Mouse (Mus musculus) cerebellum, adult (tissue): Measurements from ENCODE around the gene Rab3il1.
A peak's percentile ranks its signal among the peaks of the same experiment; 100 is the strongest.

Experiments
- ATAC-seq: cut with Nextera tagmentation; 2 replicates; pipeline ENCODE4 v1.9.2; 2017; ENCODE audit warnings: mild to moderate bottlenecking, moderate library complexity, mixed read lengths; ENCODE audit not compliant: insufficient number of reproducible peaks, low FRiP score, low TSS enrichment

Gene Rab3il1

DNA sequence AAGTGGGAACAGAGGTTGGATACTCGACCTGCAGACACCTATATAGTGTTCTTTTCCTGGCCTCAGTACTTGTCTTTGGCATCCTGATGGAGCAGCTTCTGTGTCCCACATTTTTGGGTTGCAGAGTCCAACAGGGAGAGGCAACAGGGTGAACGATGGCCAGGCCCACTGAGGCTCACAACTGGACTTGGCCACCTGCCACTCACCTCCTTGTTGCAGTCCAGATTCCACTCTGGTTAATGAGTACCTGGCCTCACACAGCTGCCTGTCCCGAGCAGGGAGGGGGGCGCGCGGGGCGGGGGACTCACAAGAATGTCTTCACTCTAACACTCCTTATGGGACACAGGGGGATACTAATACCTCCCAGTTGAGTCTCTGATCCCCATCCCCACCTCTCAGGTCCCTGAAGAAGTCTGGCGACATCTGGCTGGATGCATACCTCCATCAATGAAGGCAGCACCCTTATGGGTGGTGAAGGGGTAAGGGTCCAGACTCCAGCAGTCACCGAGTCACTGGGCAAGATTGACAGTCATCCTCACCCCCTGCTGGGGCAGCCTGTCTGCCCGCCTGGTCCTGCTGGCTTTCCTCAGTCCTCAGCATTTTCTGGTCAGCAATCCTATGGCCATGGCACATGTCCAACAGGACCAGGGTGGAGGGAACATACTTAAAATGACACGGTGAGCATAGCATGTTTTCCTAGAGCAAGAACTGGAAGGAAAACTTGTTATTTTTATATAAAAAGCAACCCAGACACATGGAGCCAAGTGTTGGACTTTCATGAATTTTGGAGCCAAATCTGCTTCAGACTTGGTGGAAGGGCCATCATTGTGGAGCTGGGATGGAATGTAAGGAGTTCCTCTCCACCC lies 56.2 kb downstream of the Rab3il1 start:
- ATAC-seq, result no peak

DNA sequence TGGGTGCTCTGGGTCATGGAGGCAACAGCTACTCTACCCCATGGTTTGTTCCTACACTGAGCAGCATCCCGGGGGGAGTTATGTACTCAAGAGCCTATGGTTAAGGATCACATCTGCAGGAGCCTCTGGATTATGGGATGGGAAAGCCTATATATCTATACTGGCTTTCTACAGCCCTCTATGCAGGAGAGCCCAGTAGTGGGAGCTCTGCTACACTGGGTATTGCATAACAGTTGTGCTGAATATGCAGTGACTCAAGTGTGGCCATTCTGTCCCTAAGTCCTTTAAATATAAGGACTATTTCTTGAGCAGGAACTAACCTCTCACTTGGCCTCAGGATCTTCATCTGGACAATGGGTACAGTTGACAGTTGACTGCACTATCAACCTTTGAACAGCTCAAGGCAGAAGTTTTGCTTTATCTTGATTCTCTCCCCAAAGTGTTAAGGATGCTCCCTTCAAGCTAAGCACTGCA lies 56.9 kb downstream of the Rab3il1 start:
- ATAC-seq, result no peak

DNA sequence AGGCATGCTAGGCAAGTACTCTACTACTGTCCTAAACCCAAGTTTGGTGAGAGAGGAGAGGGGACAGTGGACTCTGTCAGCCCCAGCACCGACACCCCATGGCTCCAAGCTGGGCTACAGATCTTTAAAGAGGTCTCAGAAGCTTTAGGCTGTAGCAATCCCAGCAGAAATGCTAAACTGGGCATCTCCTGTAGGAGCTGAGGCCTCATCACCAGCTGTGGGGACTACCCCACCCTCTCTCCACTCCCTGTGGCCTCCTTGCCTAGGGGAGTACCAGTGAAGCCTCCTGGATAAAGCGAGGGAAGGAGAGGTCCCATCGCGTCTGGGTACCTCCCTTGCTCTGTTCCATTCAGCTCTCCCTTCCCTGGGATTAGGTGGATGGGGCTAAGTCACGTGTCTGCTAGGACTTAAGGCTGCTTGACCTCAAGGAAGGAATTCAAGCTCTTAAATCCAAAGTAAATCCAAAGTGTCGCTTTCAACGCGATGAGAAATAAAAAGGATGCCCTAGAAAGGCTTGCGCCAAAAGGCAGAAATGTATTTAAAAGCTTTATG lies 57.5 kb downstream of the Rab3il1 start:
- ATAC-seq, result no peak

DNA sequence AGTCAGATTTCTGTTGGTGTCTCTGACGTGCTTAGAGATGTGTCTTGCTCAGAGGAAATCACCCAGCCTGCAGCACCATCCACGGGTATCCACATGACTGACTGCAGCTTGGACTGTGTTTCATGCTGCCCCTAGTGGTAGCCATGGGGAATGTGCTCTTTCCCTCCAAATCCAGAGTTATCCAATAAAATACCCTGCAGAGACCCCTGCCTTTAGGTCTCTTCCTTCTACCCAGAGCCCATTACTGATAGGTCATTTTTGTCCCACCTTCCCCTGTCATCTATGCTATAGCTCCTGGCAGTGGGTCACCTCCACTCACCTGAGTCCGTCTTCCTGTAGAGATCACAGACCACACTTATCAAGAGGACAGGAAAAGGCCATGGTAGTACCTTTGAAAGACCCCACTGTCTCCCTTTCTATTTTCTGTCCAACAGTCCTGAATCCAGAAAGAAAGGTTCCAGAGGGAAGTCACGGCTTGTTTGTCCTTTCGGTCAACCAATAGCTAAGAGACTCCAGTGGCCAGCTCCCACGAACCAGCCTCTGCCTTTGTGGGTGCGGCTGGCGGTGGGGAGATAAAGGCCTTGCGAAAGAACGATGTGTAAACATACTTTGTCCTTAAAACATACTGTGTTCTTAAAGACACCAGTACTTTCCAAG lies 58.6 kb downstream of the Rab3il1 start:
- ATAC-seq, result 0 out of 2 replicates have a peak, but pooled peaks have one; percentile 52

DNA sequence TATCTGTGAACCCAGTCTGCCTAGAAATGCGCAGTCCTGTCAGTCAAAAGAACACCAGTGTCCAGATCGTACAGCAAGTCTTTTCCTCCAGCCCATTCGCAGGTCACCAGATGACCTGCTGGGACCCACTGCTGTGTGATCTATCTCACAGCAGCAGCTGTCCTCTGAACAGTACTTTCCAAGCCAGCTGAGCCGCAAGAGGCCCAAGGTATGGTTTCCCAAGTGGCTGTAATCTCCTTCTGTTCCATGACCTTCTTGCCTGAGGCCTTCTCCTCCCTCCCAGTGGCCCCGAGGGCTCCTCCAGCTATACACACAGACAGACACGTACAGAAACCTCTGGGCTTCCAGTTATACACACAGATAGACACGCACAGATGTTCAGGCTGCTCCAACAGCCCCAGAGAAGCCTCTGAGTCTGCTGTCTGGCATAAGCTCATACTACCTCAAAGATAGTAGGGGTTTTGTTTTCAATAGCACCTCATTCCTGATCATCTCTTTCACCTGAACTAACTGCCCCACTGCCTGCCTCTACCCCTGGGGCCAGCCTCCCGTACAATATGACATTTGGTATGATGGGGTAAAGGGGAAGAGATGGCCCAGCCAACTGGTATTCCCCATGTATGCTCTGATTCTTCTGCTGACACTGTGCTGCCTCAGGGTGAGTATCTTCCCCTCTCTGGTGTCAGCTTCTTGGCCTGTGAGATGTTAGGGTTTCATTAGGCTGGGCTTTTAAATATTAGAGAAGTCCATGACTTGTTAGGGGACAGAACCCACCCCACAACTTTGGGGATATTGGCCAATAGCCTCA lies 59.5 kb downstream of the Rab3il1 start:
- ATAC-seq, result no peak

DNA sequence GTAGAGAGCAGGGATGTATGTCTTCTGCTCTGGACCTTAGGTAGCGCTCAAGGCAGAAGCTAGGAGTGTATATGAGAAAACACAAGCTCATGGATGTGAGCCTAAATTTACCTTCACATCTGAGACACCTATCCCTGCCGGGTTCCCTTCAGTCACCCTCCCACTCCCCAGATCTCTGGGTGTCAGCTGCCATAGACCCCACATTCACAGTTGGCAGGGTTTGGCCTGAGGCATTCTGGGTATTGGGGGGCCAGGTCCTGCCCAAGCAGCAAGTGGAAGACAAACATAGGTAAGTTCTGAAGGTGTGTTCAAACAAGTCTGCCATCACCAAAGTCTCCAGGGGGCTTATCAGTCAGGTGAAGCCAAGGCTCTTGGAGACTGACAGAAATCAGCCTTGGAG lies 60.2 kb downstream of the Rab3il1 start:
- no peak for ATAC-seq

DNA sequence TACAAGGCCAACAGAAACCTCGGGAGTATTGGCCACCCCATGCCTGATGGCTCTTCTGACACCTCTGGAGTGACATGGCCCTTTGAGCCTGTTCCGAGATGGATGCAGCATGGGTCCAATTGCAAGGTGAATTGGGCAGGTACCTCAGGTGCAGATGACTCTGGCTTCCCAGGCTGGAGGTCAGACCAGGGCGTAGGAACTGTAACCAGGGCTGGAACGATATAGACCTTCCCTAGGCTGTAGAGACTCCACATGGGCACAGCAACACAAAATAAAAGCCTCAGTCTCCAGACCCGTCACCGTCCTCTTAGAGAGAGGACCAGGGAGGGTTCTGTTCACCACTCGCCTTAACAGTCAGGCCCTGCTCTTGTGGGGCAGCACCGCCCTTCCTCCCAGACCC lies 60.8 kb downstream of the Rab3il1 start:
- no peak for ATAC-seq

DNA sequence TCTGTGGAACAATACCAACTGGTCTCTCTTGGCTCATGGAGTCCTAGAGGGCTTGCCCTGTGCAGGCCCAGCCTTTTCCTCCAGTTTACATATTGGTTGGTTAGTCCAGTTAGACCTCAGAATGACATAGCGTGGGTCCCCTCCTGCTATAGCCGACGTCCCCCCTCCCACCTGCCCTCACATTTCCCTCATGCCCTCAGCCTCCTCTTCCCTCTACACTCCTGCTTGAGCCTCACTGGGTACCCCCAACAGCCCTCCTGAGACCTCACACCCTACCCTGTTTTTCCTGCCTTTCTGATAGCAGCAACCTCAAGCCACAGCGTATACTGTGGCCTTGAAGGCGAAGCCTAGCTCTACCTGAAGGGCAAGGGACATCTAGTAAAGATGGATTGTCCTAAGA lies 61.4 kb downstream of the Rab3il1 start:
- ATAC-seq, result no peak

DNA sequence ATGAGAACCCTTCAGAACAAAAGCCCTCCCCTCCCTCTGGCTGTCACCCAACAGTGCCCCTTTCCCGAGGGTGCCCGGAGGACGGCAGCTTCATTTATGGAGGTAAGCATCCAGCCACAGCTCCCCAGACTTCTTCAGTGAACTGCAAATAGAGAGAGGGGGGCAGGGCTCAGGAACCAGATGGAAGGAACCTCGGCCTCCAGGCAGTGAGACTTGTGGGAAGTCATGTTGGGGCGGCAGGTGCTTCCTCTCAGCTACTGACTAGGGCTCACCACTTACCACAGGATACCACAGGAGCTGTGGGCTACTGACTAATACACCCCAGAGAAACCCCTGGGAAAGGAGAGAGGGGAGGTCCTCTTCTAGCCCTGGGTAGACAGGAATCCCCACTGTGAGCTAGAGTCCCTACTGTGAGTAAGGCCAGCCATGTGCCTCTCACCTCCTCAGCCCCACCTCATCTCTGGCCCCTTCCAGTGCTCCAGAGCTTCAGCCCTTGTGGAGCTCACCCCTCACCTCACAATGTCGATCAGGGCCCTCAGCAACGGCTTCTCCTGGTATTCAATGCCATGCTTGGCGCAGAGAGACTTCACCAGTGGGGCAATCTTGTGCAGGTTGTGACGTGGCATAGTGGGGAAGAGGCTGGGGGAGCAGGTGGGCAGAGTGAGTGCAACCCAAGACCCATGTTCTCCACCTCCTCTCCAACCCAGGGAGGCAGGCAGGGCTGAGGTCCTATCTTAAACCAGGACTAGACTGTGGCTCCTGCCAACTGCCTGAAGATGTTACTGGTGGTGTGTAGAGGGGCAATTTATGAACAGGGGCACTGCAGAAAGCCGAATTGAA lies 62.9 kb downstream of the Rab3il1 start:
- ATAC-seq, result no peak

DNA sequence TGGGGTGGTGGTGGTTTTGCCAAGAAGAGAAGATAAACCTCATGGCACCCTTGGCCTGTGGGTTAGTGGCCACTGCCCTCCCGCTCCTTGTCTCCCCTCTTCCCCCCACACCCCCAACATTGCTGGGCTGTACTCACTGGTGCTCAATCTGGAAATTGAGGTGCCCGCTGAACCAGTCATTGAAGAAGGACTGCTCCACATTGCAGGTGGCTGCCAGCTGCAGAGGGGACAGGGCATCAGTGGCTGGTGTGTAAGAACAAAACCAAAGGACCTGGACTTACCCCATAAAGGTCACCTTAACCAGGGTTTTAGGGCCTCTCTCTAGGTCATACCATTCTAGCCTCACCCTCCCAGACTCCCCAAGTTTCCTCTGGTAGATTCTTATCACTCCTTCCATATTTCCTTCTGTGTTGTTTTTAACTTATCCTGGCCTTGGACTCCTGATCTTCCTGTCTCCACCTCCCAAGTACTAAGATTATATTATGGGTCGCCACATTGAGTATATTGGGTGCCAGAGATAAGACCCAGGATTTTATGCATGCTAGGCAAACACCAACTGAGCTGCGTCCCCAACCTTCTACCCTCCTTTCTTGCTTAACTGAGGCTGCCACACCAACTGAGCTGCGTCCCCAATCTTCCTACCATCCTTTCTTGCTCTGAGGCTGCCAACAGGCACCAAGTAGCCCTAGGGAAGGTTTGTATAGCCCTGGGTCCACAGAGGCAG lies 64.2 kb downstream of the Rab3il1 start:
- no peak for ATAC-seq

DNA sequence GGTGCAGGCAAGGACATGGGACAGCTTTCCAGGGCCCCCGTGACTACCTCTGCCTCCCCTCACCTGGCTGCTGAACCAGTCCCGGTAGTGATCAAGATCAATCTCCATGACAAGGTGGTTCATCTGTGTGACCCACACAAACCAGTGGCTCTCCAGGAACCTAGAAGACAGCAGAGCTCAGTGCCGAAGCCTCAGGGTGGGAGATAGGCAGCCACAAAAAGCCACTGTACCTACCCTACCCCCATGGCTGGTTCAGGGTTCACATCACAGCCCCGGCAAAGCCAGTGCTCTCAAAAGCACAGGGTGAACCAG lies 64.7 kb downstream of the Rab3il1 start:
- no peak for ATAC-seq

DNA sequence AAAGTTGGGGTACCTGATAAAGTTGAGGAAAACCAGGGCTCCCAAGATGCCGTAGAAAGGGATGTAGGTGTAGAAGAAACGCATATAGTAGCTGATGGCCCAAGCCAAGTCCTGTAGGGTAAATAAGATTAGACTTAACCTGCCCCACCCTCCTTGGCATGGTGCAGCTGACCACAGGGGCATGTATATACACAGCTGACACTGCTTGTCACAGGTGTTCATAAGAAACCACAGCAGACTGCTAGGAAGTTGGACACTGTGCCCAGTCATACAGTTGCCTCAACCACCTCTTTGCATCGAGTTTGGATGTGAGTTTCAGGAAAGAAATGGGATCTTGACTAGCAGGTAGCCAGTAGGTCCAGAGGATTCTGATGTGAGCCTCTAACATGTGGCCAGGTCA lies 65.0 kb downstream of the Rab3il1 start:
- ATAC-seq, result no peak

DNA sequence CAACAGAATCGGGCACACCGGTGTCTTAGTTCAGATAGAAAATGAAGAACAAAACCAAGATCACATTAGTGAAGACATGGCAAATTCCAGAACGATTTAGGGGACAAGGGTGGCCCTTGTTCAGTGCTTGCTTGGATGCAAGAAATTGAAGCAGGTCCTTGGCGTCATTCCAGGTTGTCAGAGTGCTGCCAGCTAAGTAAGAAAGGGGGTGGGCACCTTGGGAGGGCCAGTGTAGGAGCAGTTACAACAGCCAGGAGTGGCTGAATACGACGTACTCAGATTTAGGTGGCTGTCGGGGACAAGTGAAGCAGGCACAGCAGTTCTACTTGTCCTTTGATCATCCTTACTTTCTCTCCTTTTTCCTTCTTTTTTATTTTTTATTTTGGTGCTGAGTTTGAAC lies 66.2 kb downstream of the Rab3il1 start:
- no peak for ATAC-seq

DNA sequence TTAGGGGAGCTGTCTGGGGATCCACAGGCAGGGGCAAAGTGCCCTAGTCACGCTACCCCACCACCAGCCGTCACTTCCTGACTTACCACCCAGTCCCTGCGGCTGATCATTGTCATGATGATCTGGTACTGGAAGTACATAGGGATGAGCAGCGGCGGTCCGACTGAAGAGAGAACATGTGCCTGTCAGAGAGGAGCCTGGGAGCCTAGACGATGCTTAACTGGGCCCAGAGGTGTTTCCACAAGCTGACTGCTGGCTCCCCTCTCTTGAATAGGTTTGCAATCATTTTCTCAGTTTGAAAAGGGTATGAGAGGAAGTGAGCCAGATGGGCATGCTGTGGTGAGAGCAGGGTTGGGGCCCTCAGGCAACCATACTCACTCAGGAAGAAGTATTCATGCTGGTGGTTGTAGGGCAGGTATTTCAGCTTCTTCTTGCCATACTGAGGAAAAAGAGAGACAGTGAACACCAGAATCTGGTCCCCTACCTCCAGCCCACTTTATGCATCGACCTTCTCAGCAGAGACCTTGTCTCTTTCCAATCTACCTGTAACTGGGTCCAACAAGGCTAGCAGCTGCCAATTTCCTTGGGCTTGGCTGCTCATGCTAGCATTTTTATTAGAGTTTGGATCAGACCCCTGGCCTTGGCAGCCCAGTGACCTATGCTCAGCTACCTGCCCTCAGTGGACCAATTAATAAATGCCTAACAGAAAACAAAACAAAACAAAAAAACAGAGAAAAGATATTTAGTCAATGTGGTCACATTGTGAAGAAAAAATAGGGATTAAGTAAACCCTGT lies 68.9 kb downstream of the Rab3il1 start:
- no peak for ATAC-seq

DNA sequence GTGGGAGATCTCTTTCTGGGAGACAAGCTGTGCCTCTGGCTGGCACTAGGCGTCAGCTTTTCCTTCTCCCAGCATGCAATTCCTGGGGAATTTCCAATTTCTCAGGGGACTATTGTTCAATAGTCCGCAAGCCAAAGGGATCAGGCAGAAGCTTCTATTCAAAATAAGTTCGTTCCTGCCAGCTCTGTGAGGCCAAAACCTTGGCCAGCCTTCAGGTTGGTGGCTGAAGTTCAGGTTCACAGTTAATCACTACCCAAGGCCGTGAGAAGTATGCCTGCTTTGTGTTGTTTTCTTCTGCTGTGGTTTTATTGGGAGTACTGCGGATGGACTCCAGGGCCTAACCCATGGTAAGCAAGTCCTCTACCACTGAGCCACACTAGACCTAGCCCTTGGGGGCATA lies 69.7 kb downstream of the Rab3il1 start:
- ATAC-seq, result no peak

DNA sequence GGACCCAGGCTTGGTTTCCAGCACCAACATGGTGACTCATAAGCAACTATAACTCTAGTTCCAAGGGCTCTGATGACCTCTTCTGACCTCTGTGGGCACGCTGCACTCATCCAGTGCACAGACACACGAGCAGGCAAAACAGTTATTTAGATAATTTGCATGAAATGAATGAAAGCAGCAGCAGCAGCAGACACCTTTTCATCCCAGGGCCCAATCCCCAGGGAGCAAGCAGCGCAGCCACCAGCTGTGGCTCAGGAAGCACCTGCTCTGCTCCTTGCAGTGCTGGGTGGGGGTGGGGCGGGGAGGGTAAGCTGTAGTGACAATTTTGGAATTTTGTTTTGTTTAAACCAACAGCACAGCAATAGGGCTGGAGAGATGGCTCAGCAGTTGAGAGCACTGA lies 70.4 kb downstream of the Rab3il1 start:
- no peak for ATAC-seq

DNA sequence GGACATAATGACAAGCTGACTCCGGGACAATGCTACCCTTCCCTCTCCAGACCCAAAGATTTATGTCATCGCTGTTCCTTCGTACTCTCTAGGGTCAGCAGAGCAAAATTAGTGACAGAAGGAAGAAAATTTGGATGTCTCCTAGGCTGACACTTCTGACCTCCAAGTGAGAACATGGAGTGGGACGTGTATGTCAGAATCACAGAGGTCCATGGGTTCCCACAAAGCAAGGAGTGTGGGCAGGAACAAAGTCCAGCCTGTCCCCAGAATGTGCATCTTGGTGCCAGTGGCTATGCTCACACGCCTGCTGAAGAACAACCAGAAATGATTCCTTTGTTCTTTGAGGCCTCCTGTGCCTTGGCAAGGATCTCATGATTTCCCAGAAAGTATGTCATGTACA lies 71.7 kb downstream of the Rab3il1 start:
- ATAC-seq, result no peak

DNA sequence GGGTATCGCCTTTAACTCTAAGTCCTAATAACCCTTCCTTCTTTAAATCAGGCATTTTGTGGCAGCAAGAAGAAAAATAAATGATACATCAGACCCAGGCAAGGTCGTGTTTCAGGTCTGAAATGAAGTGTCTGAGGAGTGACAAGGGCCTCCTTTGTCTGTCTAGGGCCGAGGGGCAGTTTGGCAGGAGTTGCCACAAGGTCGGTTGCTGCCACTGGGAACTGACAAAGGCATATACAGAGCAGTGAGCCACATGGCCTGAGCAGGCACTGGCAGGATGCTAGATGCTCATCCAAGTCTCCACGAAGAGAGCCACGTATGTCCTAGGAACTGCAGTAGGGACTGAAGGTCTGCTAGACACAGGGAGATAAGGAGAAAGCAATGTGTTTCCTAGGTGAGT lies 76.9 kb downstream of the Rab3il1 start:
- no peak for ATAC-seq

DNA sequence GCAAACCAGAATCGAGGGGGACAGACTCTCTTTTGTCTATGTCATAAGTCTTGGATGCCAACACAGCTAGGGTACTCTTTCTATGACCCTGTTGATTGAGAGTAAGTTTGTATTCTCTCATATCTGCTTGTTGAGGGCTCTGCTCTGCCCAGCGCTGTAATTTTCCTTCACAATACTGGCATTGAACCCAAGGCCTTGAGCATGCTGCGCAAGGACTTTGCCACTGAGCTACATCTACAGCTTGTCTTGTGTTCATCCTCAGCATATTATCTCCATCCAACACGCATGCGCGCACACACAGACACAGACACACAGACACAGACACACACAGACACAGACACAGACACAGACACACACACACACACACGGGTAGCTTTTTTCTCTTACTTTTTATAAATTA lies 78.9 kb downstream of the Rab3il1 start:
- ATAC-seq, result no peak
